Mouse (Mus musculus): ENCODE measurements around the gene Sash3.

- TF ChIP-seq ZNF384 (IDR thresholded peaks at IDR 0.05; ENCODE audit: low read depth, low read length) (no peak), MYB (IDR thresholded peaks at IDR 0.05; ENCODE audit: low read depth, low read length) (no peak), ETS1 (IDR thresholded peaks at IDR 0.05; ENCODE audit: low read depth, low read length) (no peak), POLR2A (IDR thresholded peaks at IDR 0.05; ENCODE audit: control insufficient read depth in 1 of 2, insufficient read depth in 1 of 2, low read depth in 1 of 2, low read length in 2 of 2, poor library complexity in 1 of 2) (no peak), SMC3 (IDR thresholded peaks at IDR 0.05; ENCODE audit: low read depth, low read length) (no peak), CTCF (IDR thresholded peaks at IDR 0.05 in 2 of 3, conservative IDR thresholded peaks at IDR 0.05 in 1 of 3; ENCODE audit: control insufficient read depth in 1 of 3, insufficient read depth in 1 of 3, low read depth in 2 of 3, low read length in 3 of 3, poor library complexity in 1 of 3, severe bottlenecking in 1 of 3) (no peak), POLR2AphosphoS2 (IDR thresholded peaks at IDR 0.05; ENCODE audit: low read length) (no peak), E2F4 (IDR thresholded peaks at IDR 0.05; ENCODE audit: borderline replicate concordance, low read depth, low read length) (no peak), ZMIZ1 (IDR thresholded peaks at IDR 0.05; ENCODE audit: low read depth, low read length) (no peak), CHD2 (IDR thresholded peaks at IDR 0.05; ENCODE audit: low read length) (no peak), POLR2AphosphoS5 (IDR thresholded peaks at IDR 0.05; ENCODE audit: borderline replicate concordance, low read depth, low read length) (no peak), TCF12 (IDR thresholded peaks at IDR 0.05; ENCODE audit: low read depth, low read length) (no peak)
Measured at GRCm38 (mm10) chrX:48152106-48152505, 5.9 kb downstream of the Sash3 start.
